Mouse (Mus musculus) left cerebral cortex, adult 9 months (tissue): ENCODE results near the gene Stat4.
"Not testable (repeated sequence)": the region's sequence is repeated elsewhere in the genome, so short reads cannot be mapped to it uniquely, and the experiment has no call there.

Experiments
- DNase-seq, 2 experiments: peaks; one replicate each; pipeline ENCODE4 v3.0.0; 2022; ENCODE audit warnings: low spot score in 2 of 2

Gene Stat4

DNA sequence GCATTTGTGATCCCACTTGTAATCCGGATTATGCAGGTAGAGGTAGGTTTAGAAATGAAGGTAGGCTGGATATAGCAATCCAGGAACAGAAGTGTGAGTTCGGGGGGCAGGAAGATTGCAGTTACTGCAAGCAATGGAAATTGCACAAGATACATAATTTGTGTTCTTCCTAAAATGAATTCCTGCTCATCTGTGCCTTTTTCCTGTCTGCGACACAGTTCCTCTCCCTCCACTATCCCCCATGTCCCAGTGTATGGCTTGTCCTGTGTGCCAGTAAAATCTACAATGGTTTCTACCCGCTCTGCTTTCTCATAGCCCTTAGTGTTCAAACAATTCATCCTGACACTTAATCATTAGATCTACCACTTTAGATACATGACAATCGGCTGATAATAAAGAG, 41.7 kb downstream of the Stat4 start:
- no peak for DNase-seq

GRCm38 (mm10) chr1:52034816-52035752, 48.1 kb downstream of the Stat4 start:
- no peak for DNase-seq

GRCm38 (mm10) chr1:52039151-52039550, 52.2 kb downstream of the Stat4 start:
- DNase-seq = no peak

DNA sequence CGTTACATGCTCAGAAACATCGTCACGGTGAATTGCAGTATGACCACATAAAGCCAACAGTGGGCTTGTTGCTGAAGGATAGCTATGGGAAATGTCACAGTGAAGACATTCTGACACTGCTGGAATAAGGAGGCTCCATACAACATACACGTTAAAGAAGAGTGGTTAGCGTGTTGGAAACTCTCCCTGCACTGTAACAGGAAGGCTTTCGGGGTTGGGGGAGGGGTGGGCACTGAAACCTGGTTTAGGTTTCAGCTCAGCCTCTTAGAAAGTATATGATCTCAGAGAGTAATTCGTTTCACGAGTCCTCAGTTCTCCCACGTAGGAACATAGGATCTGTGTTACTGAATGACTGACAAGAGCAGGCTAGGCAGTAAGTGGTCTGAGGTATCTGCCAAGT, 52.7 kb downstream of the Stat4 start:
- no peak for DNase-seq

- no peak for DNase-seq
These were observed 53.6 kb downstream of the Stat4 start for GRCm38 (mm10) chr1:52040366-52041061.

DNA sequence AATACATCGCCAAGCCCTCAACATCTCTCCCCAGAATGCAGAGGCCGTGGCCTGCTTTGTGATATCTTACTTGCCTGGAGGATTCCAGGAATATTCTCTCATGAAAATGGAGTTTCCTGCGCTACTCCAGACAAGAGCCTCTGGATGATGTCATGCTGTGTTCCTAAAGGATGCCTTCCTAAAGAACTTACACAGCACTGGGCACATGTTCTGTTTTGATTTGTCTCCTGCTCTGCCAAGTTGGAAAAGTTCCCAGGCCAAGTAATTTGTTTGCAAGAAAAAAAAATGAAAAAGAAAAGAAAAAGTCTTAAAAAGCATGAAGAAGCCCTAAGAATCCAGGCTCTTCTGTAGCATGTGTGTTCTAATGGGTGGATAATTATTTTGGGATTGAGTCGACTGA, 56.2 kb downstream of the Stat4 start:
- no peak for DNase-seq

GRCm38 (mm10) chr1:52046891-52047290, 59.9 kb downstream of the Stat4 start:
- not testable (repeated sequence) for DNase-seq

- DNase-seq = no peak
These were observed 61.8 kb downstream of the Stat4 start for GRCm38 (mm10) chr1:52048711-52049110.

- DNase-seq = no peak
These were observed 62.9 kb downstream of the Stat4 start for GRCm38 (mm10) chr1:52049827-52050226.

DNA sequence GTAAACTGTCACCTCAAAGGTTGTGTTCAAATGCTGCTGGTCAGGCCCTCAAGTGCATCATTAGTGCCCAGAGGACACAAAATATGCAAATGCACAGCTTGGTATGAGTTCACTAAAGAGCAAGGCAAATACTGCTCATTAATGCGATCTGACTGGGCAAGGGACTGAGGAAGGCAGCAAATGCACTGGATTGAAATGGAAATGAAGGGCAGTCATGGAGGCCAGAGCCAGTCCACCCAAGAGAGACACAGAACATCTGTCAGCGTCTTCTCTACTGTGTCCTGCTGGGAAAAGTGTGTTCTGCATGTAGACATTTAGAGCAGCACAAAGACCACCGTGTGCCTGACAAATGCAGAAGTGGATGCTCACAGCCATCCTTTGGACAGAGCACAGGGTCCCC, 64.6 kb downstream of the Stat4 start:
- no peak for DNase-seq

- no peak for DNase-seq
These were observed 66.0 kb downstream of the Stat4 start for GRCm38 (mm10) chr1:52052910-52053309.

DNA sequence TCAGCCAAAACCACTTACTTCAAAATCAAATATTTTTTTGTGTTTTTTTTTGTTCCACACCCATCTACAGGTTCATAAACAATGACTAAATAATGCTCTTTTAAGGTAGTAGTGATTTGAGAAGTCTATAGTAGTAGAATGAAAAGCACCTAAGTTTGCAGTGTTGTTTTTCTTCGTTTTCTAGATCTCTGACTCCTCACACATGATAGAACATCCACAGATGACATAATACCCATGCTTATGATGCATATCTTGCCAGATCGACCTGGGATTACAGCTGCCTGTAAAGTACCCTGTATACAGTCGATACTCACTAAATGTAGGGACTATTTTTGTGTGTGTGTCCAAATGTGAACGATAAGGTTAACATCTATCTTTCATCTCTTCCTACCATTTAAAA, 69.0 kb downstream of the Stat4 start:
- DNase-seq = no peak

GRCm38 (mm10) chr1:52057153-52057552, 70.2 kb downstream of the Stat4 start:
- no peak for DNase-seq

- DNase-seq = no peak
These were observed 79.3 kb downstream of the Stat4 start for GRCm38 (mm10) chr1:52066276-52066675.

DNA sequence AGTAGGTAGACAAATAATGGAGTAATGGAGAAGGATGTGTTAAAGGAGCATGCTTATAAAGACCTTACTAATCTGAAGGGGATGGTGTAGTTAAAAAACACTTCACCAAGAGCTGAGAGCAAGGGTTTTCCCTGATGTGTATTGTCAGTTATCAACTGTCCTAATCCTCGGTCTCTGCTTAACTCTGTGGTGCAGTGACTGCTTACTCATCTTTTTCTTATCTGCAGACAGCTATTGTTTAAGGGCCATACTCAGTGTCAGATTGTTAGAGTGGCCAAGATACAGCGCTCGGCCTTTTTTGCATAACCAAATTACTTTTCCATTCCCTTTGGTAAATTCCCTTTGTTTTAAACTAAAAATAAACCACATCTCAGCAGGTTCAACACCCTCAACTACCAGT, 79.7 kb downstream of the Stat4 start:
- no peak for DNase-seq

DNA sequence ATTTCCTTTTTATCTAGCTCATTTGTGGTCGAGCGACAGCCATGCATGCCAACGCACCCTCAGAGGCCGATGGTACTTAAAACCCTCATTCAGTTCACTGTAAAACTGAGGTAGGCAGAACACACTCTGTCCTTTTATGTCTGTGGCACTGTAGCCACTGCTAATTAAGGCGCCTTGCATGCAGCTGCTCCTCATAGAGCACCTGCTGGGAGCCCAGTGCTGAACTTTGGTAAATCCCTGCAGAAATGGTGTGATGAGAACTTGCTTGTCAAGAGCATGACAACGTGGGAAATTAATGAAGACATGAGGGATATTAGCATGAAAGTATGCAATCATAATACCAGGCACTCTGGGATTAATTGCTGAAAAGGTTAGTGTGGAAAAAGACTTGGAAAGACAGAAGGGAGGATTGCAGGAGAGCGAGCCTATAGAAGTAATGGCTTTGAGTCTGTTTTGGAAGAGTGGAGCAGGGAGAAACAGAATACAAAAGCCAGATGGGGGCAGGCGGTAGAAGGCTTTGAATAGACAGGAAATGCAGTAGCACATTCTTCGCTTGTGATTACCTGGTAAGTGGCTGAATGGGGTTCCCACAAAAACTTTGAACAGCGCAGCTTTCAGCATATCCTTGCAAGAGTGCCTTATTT, 92.9 kb downstream of the Stat4 start:
- no peak for DNase-seq

DNA sequence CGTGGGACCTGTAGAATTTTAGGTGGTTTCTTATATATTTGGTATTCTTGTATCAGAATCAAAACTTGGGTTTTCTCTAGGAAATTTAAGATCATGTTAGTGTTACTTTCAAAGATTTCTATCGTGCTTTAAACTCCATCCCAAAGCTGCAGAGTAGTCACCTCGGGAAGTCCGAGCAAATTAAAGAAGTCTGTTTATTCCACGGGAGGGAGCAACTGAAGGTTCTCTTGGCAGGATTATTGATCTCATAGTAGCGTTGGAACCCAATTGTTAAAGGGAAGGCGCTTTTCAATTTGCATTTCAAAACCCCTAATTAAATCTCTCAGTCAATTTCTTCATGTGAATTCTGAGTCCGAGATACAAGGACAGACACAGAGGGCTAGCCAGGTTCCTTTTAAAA, 93.4 kb downstream of the Stat4 start:
- no peak for DNase-seq

DNA sequence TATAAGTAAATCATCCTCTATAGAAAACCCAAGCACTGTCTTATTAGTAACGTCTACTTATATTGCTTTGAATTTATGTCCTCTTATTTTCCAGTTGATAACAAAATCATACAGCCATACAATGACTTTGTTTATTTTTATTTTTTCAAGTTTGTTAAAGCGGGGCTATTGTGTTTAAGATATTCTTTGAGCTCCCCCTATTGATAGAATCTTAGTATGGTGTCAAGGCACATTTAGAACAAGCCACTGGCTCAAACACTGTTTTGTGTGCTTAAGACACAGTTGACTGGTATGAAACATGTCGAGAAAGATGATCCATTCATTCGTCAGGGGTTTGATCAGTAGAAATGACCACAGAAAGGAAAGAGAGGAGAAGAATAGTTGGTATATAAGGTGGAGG, 99.3 kb downstream of the Stat4 start:
- no peak for DNase-seq

- no peak for DNase-seq
These were observed 100.2 kb downstream of the Stat4 start for GRCm38 (mm10) chr1:52087128-52087527.

DNA sequence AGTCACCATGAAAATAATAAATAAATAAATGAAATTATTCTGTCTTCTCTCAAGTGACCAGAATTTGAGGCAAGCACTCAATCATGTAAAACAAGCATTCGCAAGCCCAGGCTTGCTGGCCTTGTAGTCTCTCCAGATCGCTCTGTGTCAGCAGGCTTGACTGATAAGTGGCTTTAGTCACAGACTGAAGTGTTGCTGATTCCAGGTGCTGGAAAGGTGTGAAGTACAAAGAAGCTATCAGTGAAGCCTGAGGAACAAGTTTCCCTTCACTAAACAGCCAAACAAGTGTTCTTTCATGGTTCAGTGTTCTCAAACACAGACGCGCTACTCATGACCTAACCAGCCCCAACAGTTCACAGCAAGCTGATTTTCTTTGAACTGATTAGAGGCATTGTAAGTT, 101.7 kb downstream of the Stat4 start:
- no peak for DNase-seq

- DNase-seq = peak in 1 of 2 experiments; percentile 54
These were observed 111.8 kb downstream of the Stat4 start for GRCm38 (mm10) chr1:52098618-52099232.

DNA sequence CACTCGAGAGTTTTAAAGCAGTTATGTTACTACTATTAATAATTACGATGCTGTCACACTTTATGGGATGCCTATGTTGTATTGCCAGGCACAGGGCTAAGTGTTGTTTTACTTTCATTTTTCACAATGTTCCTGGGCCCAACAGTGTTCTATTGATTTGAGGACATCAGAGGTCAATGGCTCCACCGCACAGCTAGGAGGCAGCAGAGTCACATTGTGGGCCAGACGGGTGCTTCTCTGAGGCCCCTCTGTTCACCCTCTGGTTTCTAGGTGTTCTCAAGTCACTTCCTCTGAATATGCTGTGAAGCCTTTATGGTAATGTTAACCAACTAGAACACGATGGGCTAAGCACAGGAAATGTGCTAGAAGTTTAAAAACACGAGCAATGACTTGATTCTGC, 113.5 kb downstream of the Stat4 start:
- no peak for DNase-seq
